Mouse (Mus musculus): ENCODE results near the gene Rufy2.

DNA sequence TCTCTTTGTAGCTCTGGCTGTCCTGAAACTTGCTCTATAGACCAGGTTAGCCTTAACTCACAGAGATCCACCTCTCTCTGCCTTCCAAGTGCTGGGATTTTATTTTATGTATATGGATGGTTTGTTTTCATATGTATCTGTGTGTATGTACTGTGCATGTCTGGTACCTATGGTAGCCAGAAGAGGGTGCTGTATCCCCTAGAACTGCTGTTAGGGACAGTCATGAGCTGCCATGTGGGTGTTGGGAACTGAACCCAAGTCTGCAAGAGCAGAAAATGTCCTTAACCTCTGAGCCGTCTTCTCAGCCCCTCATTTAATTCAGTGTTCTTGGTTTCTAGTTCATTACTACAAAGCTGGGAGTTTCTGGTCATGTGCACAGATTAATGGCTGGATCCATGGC, 47.6 kb upstream of the Rufy2 start:
- TF ChIP-seq CTCF (IDR thresholded peaks at IDR 0.05; ENCODE audit: control insufficient read depth, insufficient read depth, low read length) (peak; percentile 24; the same call in 1 of the 2 replicates), POLR2A (IDR thresholded peaks at IDR 0.05; ENCODE audit: borderline replicate concordance, control insufficient read depth, low read depth, low read length) (no peak)

All from bone marrow, adult 2 months (tissue).